Mouse (Mus musculus): ENCODE results near the gene Git2.

Git2 gene

DNA sequence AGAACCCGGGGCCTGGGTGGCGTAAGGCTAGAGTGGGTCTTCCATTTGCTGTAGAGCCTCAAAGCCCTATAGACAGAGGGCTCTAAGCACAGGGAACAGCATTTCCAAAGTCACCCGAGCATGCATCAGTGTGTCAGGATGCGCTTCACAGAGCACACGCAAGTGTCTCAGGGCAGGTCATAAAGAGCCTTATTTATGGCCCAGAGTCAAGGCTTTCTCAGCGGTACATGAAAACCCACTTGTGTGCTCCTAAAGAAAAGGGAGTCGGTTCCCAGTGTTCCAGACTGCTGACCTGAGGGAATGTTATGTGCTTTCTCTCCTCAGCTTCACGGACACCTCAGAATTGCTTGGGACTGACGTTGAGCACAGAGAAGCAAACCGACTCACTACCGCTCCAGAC lies 54.5 kb downstream of the Git2 start:
- no peak for DNase-seq (ENCODE audit: low read depth)

DNA sequence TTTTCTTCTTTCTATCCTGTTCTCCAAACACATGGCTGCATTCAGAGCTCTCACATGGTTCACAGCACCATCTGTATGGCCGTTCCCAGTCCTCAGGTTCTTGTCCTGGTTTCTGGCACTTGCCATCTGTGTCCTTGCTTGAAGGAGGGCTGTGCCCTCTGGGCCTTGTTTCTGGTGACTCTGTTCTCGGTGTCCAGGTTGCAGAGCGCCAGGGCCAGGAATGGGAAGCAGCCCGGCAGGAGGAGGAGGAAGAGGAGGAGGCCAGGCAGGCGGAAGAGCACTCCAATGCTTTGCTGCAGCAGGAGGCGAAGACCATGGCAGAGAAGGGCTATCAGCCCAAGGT lies 55.4 kb downstream of the Git2 start:
- DNase-seq (ENCODE audit: low read depth): no peak

DNA sequence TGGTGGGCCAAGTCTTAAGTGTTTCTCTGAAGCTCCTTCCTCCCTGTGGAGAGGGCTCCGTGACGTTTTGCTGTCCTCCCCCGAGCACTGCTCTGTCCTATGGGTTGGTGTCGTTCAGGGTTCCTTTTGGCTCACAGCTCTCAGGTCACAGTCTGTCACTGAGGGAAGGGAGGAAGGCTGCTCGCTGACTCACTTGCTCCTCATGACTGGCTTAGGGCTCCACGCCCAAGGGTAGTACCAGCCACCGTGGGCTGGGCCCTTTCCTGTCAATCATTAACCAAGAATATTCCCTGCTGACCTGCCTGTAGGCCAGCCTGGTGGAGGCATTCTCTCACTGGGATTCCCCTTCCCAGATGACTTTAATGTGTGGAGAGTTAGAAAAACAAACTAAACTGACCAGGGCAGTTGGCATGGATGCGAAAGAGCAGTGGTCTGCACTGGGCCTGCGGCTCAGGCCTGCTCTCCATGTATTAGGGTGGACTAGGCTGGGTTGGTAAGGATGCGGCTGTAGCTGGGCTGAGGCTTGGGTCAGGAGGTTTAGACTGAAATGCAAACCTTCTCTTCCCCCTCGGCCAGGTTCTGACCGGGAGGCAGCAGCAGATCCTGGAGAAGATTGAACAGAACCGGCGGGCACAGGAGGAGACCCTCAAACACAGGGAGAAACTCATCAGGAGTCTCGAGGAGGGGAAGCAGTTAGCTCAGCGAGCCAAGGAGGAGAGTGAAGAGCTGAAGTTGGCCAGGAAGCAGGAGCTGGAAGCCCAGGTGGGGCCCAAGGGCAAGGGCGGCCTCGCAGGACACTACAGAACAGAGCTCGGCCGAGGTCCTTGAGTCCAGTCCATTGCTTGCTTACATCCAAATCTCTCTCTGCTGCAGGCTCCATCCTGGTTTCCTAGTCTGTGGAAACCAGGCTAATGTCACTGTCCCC lies 56.1 kb downstream of the Git2 start:
- no peak for DNase-seq (ENCODE audit: low read depth)

DNA sequence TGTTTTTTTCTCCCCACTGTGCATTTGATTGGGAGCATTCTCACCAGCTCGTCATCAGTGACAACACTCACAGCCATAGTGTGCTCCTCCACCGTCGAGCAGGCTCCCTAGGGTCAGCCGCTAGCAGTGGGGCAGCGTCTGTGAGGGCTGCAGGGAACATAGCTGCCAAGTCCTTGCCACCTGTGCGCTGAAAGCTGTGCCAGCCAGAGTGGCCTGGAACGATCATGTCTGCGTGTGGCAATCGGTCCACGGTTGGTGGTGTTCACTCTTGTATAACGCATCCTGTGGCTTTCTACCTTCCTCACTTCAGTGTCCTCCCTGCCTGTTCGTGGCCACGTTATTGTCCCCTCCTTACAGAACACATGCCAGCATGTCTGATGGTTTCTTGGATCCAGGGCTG lies 56.8 kb downstream of the Git2 start:
- DNase-seq (ENCODE audit: low read depth): no peak

DNA sequence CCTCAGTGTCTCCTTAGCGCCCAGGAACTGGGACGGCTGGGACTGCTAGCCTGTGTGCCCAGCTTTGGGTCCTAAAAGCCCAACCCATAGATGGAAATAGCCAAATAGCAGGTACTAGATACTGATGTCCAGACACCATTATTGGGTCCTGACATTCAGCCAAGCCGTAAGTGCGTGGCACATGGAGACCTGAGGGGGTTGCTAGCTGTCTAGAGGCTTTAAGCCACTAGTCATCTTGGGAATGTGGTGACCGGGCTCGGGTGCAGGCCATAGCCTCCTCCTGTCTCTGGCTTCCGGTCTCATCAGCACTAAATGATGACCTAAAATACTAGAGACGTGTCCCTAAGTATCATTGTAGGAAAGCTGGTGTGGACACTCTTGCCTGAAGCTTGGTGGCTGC lies 57.4 kb downstream of the Git2 start:
- DNase-seq (ENCODE audit: low read depth): no peak

DNA sequence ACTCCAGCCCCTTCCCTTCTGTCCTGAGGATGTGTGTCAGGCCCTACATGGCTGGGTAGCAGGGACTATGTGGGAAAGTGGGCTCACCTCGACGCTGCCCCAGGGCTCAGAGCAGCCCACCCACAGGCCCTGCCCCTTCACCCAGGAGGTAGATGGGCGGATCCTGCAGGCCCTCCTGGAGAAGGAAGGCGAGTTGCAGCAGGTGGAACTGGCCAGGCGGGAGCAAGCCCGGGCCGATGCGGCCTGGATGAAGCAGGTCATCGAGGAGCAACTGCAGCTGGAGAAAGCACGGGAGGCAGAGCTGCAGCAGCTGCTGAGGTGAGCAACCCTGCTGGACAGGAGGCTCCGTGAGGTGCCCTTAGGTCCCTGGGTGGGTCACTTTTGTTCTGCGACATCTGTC lies 58.0 kb downstream of the Git2 start:
- DNase-seq (ENCODE audit: low read depth): no peak

DNA sequence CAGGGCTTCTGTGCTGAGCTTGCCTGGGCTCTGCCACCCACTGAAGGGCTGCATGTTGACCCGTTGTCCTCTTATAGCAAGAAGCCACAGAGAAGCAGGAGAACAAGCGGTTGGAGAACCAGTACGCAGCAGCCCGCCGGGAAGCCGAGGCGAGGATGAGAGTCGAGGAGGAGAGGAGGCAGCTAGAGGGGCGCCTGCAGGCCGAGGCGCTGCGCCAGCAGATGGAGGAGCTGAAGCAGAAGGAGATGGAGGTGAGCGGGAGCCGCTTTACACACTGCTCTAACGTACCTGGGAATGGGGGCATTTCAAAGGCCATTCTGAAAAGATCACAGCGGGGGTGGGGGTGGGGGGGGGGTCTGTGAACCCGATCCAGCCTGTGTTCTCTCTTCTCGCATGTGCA lies 60.8 kb downstream of the Git2 start:
- DNase-seq (ENCODE audit: low read depth): no peak

DNA sequence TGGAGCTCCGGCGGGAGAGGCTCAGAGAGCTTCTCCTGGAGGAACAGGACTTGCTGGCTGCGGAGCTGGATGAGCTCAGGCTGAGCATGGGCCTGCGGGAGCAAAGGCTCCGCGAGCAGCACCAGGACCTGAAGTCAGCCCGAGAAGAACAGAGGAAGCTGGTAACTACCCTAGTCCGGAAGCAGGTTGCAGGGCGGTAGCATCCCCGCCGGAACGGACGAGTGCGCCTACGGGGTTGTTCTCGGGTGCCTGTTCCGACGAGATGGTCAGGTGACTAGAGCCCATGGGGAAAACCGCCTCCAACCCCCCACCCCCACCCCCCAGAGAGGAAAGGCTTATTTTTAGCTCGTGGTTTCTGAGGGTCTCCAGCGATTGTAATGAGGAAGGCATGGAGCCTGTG lies 66.0 kb downstream of the Git2 start:
- DNase-seq (ENCODE audit: low read depth): no peak

DNA sequence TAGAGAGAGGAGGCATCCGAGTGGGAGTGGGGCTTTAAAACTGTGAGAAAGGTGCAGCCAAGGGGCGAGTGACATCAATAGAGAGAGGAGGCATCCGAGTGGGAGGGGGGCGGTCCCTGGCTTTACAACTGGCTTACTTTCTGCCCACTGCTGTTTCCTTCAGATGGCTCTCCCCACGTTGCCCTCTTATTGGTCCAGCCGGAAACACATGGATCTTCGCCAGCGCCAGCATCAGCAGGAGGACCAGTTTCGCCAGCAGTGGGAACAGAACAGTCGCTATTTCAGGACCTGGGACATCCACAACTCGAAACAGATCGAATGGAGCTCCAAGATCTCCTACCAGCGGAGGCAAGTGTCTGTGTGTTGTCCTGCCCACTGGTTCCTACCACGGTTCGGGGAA lies 66.8 kb downstream of the Git2 start:
- no peak for DNase-seq (ENCODE audit: low read depth)

DNA sequence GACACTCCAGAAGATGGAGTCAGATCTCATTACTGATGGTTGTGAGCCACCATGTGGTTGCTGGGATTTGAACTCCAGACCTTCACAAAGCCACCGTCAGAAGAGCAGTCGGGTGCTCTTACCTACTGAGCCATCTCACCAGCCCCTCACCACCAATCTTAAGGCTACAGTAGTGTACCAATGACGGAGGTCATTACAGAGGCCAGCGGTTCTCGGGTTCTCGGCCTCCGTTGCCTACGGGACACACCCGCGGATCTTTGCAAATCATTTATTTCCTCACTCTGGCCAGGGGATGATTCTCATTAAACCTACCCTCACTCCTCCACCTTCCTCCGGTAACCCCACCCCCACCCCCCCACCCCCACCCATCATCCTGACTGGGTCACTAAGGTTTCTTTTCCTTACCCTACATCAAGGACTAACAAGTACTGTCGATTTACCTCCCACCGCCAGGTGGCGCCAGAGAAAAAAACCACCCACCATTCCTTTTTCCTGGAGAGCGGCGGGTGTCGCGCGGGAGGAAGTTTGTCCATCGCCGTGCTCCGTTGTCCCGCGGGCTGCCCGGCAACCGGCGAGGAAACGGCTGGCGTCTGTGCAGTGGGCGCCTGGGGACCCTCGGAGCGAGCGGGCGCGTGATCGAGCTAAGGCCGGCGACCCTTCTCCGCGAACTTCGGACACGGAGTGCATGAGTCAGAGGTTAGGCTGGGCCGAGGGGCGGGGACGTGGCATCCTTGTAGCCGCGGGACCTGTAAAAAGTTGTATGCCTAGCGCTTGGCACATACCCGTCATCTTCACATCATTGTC lies 67.8 kb downstream of the Git2 start, which contains the start of gene Tchp:
Tchp (plus strand) TSS at position 496 of the 804 bp plus-strand sequence.
- DNase-seq (ENCODE audit: low read depth): peak; percentile 98

DNA sequence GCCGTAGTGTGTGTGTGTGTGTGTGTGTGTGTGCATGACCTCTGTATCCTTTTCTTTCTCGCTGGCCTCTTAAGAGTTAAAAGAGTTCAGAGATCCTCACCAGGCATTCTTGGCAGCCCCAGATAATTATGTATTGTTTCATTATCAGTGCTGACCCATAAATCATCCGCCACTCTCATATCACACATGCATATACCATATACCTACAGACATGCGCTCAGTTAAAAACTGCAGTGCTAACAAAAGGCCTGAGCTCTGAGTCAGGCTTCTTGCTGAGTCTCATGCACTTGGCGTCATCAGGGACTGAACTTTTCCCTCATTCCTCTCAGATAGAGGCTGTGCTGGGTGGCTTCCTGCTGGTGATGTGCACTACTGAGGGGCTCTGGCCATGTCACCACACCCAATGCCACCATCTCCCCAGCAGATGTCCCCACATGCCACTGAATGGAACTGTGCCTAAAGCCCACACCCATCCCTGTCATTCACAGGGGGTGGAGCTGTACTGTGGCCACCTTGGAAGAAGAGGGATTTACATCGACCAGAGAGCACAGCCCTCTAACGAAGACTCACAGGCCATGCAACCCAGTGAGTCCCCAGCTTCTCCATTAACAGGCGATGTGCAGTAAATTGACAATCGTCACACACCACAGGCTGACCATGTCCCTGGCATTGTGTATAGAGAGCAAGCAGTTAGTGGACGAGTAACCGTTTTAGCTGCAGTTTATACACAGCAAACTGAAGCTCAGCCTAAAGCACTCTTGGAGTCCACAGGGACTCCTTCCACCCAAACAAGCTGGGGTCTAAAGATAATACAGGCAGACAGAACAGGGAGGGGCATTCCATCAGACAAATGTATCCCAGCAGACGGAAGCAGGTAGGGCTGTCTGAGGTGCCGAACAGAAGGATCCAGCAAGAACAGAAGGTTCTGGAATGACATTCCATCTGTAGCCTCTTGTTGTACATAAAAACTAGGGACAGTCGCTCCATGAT lies 72.6 kb downstream of the Git2 start:
- DNase-seq (ENCODE audit: low read depth): peak; percentile 53

DNA sequence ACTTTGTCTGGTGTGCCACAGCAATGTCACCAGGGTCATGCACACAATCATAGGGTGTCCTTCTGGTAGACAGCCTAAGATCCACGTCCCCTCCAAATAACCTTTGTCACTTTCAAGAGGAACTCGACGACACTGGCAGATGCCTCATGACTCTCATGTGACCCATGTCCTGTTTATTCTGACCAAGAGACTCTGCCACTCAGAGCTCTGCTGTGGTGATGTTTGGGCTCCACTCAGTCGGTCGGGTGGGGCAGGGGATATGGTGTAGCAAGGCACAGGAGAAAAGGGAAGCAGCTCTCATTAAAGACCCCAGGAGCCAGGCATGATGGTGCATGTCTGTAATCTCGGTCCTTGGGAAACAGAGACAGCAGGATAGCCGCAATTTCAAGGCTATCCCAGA lies 76.3 kb downstream of the Git2 start:
- DNase-seq (ENCODE audit: low read depth): no peak

DNA sequence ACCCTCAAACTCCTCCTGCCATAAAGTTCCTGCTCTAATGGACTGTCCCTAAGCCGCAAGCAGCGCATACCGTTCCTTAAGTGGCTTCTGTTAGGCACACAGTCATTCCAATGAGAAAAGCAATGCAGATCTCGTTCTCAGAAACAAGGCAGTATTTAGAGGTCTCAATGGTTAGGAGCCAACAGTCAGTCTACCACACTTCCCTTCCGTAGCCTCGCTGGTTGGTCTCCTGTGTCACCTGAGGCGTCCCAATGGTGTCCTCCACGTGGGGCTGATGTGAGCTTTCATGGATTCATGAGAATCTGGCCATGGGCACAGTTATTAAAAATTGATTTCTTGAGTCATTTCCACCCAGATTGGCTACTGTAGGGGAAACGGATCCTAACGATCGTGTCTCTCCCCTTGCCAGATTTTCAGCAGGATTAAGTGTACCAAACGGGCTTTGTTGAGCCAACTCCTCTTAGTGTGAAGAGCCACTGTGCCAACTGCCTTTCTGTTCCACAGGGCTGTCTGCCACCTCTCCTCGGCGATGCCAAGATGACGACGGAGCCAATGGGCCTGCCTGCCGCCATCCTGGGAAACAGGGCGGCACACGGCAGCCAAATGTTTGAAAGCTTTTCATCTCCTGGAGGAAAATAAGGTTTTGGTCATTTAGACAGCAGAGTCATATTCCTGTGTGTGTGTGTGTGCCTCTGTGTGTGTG lies 77.1 kb downstream of the Git2 start:
- no peak for DNase-seq (ENCODE audit: low read depth)

DNA sequence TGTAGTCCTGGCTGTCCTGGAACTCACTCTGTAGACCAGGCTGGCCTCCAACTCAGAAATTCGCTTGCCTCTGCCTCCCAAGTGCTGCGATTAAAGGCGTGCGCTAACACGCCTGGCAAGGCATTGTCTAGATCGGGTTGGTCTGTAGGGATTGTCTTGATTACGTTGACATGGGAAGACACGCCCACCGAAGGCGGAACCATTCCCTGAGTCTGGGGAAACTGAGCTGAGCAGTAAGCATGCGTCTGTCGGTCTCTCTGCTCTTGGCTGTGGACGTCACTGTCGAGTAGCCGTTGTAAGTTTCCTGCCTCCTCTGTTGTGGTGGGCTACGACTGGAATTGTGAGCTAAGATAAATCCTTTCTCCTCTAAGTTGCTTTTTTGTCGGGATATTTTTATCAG lies 78.4 kb downstream of the Git2 start:
- DNase-seq (ENCODE audit: low read depth): no peak

DNA sequence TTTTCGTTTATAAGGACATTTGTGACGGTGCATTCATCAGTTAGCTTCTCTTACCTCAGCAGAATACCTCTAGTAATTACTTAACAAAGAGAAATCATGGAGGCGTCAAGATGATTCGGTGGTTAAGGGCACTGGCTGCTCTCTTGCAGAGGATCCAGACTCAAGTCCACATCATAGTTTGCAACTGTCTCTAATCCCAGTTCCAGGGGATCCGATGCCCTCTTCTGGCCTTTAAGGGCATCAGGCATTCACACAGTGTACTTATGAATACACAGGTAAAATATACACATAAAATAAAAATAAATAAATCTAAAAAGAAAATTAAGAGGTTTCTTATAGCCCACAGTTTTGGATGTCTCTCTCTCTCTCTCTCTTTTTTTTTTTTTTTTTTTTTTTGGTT lies 79.5 kb downstream of the Git2 start:
- DNase-seq (ENCODE audit: low read depth): no peak

DNA sequence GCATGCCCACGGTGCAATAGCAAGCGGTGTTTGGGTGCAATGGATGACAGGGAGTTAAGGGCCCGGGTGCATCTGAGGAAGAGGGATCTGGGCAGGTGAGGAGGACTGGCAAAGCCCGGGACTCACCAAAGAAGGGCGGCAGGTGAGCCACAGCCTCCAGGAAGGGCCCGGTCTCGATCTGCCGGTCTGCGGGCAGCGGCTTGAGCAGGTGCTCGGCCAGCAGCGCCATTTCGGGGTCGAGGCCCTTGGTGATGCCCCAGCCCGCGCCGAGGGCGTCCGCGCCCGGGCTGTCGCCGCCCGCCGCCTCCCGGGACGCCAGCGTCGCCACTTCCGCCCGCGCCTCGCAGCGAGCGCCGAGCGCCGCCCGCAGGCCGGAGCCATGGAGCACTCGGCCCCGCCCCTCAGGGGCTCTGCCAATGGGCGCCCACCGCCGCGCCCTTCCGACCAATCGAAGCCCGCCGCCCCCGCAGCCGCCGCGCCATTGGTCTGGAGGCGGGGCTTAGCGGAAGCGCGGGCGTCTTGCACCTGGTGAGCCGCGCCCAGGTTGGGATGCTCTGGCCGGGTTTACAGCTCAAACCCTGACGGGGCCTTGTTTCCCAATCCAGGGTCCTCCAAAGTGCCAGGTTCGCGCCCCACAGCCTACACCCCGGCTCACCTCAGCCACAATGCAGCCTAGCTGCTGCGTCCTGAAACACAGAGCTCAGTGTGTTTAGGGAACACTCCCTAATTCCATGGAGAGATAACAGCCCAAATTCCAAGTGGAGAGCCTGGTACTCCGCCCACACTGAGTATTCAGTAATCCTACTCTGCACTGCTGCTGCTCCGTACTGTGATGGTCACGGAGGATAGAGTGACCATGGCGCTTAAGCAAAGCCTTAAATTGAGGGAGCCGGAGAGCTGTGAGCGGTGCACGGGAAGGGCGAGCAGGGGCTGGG lies 84.4 kb downstream of the Git2 start, which contains the start of gene Gltp:
Gltp (minus strand) TSS at position 352 of the 935 bp plus-strand sequence.
- peak; percentile 87 for DNase-seq (ENCODE audit: low read depth)

DNA sequence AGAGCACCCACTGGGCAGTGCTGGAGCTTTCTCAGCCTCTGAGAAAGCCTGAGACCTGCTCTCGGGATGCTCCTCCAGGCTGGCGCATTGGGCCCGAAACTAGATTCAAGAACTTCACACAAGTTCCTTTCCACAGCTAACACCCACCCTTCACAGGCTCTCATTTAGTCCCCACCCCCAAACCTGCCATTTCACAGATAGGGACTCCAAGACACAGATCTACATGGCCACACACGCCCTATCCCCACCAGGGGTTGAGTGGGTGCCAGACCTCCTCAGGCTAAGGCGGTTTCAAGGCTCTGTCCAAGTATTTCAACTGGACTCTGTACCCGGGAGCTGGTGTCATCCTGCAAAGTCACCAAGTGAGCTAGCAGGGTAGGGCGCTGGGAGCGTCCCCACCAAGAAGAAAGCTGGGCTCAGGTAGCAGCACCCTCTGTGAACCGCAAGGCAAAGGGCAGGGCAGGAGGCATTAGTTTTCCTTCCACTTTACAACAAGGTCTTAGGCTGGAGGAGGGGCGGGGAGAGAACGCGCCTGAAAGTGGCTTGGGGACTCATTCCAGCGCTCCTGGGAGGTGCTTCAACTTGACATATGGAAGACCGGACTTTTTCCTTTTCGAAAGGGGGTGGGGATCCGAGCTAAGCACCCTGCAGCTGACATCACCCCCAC lies 85.5 kb downstream of the Git2 start:
- DNase-seq (ENCODE audit: low read depth): no peak

DNA sequence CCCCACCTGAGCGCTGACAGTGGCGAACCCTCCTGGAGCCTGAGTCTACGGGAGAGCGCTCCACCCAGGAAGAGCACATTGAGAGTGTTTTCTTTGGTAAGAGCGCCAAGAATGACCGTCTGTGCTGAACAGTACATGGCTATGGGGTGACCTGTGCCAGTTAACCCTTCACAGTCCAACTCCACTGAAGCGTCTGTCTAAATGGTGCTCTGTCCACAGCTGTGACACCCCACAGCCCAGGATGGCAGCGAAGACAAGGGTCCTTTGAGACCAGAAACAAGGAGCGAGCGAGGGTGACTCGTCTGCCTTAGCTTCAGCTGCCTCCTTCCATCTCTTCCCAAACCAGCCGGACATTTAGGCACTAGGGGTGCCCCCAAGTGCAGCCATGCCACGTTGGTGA lies 86.6 kb downstream of the Git2 start:
- DNase-seq (ENCODE audit: low read depth): no peak

DNA sequence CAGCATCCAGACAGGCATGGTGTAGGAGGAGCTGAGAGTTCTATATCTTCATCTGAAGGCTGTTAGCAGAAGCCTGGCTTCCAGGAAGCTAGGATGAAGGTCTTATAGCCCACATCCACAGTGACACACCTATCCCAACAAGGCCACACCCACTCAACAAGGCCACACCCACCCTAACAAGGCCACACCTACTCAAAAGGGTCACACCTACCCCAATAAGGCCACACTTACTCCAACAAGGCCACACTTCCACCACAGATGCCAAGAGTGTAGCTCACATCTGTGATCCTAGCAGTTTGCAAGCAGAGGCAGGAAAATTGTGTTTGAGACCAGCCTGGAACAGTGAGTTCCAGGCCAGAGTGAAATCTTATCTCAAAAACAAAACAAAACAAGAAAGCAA lies 87.4 kb downstream of the Git2 start:
- DNase-seq (ENCODE audit: low read depth): no peak

All from c-Kit-positive CD71-negative TER-119-negative erythroid progenitor cells, embryonic 14.5 days (primary cell).